Mouse (Mus musculus): ENCODE results near the gene Ctdnep1.

The Ctdnep1 gene

GRCm38 (mm10) chr11:69981141-69981762 is at the start of gene Ctdnep1:
Gene Ctdnep1, plus strand, starts transcription at chr11:69981156.
- DNase-seq (ENCODE audit: low read depth, low spot score): peak; percentile 41

- DNase-seq (ENCODE audit: low read depth, low spot score): no peak
These were observed 49.2 kb upstream of the Ctdnep1 start for GRCm38 (mm10) chr11:69931769-69932168.

- DNase-seq (ENCODE audit: low read depth, low spot score): no peak
These were observed 48.7 kb upstream of the Ctdnep1 start for GRCm38 (mm10) chr11:69932254-69932653.

GRCm38 (mm10) chr11:69933066-69933465 is 47.9 kb upstream of the Ctdnep1 start:
- DNase-seq (ENCODE audit: low read depth, low spot score): no peak

GRCm38 (mm10) chr11:69934169-69934568 is 46.8 kb upstream of the Ctdnep1 start:
- peak; percentile 86 for DNase-seq (ENCODE audit: low read depth, low spot score)

- DNase-seq (ENCODE audit: low read depth, low spot score): no peak
These were observed 46.3 kb upstream of the Ctdnep1 start for GRCm38 (mm10) chr11:69934681-69935080.

- DNase-seq (ENCODE audit: low read depth, low spot score): no peak
These were observed 45.6 kb upstream of the Ctdnep1 start, which contains the start of gene Ybx2 for GRCm38 (mm10) chr11:69935137-69935879. Gene Ybx2, plus strand, starts transcription at chr11:69935796.

- no peak for DNase-seq (ENCODE audit: low read depth, low spot score)
These were observed 44.8 kb upstream of the Ctdnep1 start for GRCm38 (mm10) chr11:69936156-69936555.

- DNase-seq (ENCODE audit: low read depth, low spot score): no peak
These were observed 44.1 kb upstream of the Ctdnep1 start for GRCm38 (mm10) chr11:69936714-69937347.

- no peak for DNase-seq (ENCODE audit: low read depth, low spot score)
These were observed 43.6 kb upstream of the Ctdnep1 start for GRCm38 (mm10) chr11:69937385-69937784.

GRCm38 (mm10) chr11:69937834-69938233 is 43.1 kb upstream of the Ctdnep1 start:
- DNase-seq (ENCODE audit: low read depth, low spot score): no peak

- no peak for DNase-seq (ENCODE audit: low read depth, low spot score)
These were observed 42.5 kb upstream of the Ctdnep1 start for GRCm38 (mm10) chr11:69938401-69938979.

- no peak for DNase-seq (ENCODE audit: low read depth, low spot score)
These were observed 41.8 kb upstream of the Ctdnep1 start for GRCm38 (mm10) chr11:69939181-69939580.

GRCm38 (mm10) chr11:69939731-69940130 is 41.2 kb upstream of the Ctdnep1 start:
- no peak for DNase-seq (ENCODE audit: low read depth, low spot score)

- DNase-seq (ENCODE audit: low read depth, low spot score): no peak
These were observed 40.0 kb upstream of the Ctdnep1 start for GRCm38 (mm10) chr11:69940962-69941361.

- DNase-seq (ENCODE audit: low read depth, low spot score): no peak
These were observed 35.7 kb upstream of the Ctdnep1 start for GRCm38 (mm10) chr11:69945216-69945615.

GRCm38 (mm10) chr11:69945997-69946891 is 34.7 kb upstream of the Ctdnep1 start:
- no peak for DNase-seq (ENCODE audit: low read depth, low spot score)

GRCm38 (mm10) chr11:69947337-69948065 is 33.5 kb upstream of the Ctdnep1 start:
- no peak for DNase-seq (ENCODE audit: low read depth, low spot score)

- DNase-seq (ENCODE audit: low read depth, low spot score): peak; percentile 40
These were observed 32.7 kb upstream of the Ctdnep1 start, which contains the start of gene Slc2a4 for GRCm38 (mm10) chr11:69948066-69948762. Gene Slc2a4, minus strand, starts transcription at chr11:69948188.

- peak; percentile 76 for DNase-seq (ENCODE audit: low read depth, low spot score)
These were observed 32.2 kb upstream of the Ctdnep1 start for GRCm38 (mm10) chr11:69948763-69949150.
